Mouse (Mus musculus) limb, embryonic 14.5 days (tissue): ENCODE data around the gene Cxcr1. TPM values are rescaled to one million over a fixed set of nuclear protein-coding genes. Genes with fewer than 3 reads are reported as not detected.

ENCODE experiments used
- ATAC-seq: fragments of 200-750 bp; cut with Nextera tagmentation; 2 replicates; pipeline ENCODE4 v1.8.0; 2017; ENCODE audit warnings: low read depth, moderate number of reproducible peaks, moderate TSS enrichment; ENCODE audit not compliant: low FRiP score
- DNase-seq: peaks from one replicate; pipeline ENCODE4 v3.0.0-alpha.2; 2015; ENCODE audit warnings: low spot score
- H3K27ac ChIP-seq: fragments of 300-500 bp; sonication (generic); replicated peaks from 2 replicates; pipeline ENCODE4 v1.5.1; 2014; ENCODE audit warnings: low read depth, mild to moderate bottlenecking, low read length, moderate library complexity, mixed read lengths
- H3K27me3 ChIP-seq: fragments of 300-500 bp; sonication (generic); 2 replicates; pipeline ENCODE4 v1.6.1; 2014; ENCODE audit warnings: low read length, mixed read lengths; ENCODE audit not compliant: control insufficient read depth, insufficient read depth
- H3K36me3 ChIP-seq: fragments of 300-500 bp; sonication (generic); 2 replicates; pipeline ENCODE4 v1.6.1; 2014; ENCODE audit warnings: mild to moderate bottlenecking, low read length, moderate library complexity, mixed read lengths; ENCODE audit not compliant: control insufficient read depth, insufficient read depth
- H3K4me1 ChIP-seq: fragments of 300-500 bp; sonication (generic); 2 replicates; pipeline ENCODE4 v1.6.1; 2014; ENCODE audit warnings: antibody characterized with exemption, low read length, mixed read lengths; ENCODE audit not compliant: control insufficient read depth, insufficient read depth
- H3K4me2 ChIP-seq: fragments of 300-500 bp; sonication (generic); replicated peaks from 2 replicates; pipeline ENCODE4 v1.6.1; 2014; ENCODE audit warnings: low read depth, mild to moderate bottlenecking, low read length, moderate library complexity; ENCODE audit not compliant: severe bottlenecking
- H3K4me3 ChIP-seq: fragments of 300-500 bp; sonication (generic); replicated peaks from 2 replicates; pipeline ENCODE4 v1.5.1; 2014; ENCODE audit warnings: low read length
- H3K9ac ChIP-seq: fragments of 300-500 bp; sonication (generic); 2 replicates; pipeline ENCODE4 v1.6.1; 2014; ENCODE audit warnings: mild to moderate bottlenecking, low read depth, low read length, moderate library complexity; ENCODE audit not compliant: severe bottlenecking
- H3K9me3 ChIP-seq: fragments of 300-500 bp; sonication (generic); 2 replicates; pipeline ENCODE4 v1.6.1; 2016; ENCODE audit warnings: low read length; ENCODE audit not compliant: control insufficient read depth
- POLR2A ChIP-seq: fragments of 200-500 bp; IDR thresholded peaks from 2 replicates; pipeline ENCODE4 v1.8.0; 2012; ENCODE audit warnings: inconsistent platforms, mild to moderate bottlenecking, moderate library complexity, borderline replicate concordance; ENCODE audit not compliant: insufficient read depth, insufficient read length; ENCODE audit errors: extremely low read depth
- WGBS: fragments of 180-500 bp; shearing (Covaris S2); extraction: QIAGEN DNeasy Blood & Tissue Kit; methylation state at CpG from one replicate; pipeline ENCODE4 v1.1.7; 2014; 5-methylcytosine and 5-hydroxymethylcytosine counted together
- polyA plus RNA-seq, 2 experiments: library from polyadenylated mRNA; depleted of rRNA in 1 of 2; stranded (reverse) in 1 of 2; unstranded in 1 of 2; fragments of >200 nt; fragmentation: Nextera tagmentation in 1 of 2; extraction: Ambion mirVana in 1 of 2; gene quantifications; 2 replicates each; pipeline versions ENCODE4 v1.2.1 to v1.2.3; 2012 to 2014

The Cxcr1 gene
- polyA plus RNA-seq, 2 experiments, result not detected

GRCm38 (mm10) chr1:74181462-74181861, 13.0 kb downstream of the Cxcr1 start:
- Histone ChIP-seq H3K4me1 (no peaks in the 10 kb centered on the region), H3K4me3 (no peak overlapping the region), H3K27ac (no peak overlapping the region), H3K9ac (no peak overlapping the region), H3K27me3 (no peaks in the 10 kb centered on the region), H3K4me2 (no peak overlapping the region), H3K36me3 (no peaks in the 10 kb centered on the region), H3K9me3 (no peaks in the 10 kb centered on the region)
- DNase-seq (no peak), ATAC-seq (no peak)
- WGBS, result 44% methylated on average over 2 of the region's 2 CpGs
- no peak for TF ChIP-seq POLR2A

GRCm38 (mm10) chr1:74179624-74180408, 14.6 kb downstream of the Cxcr1 start:
- peak; percentile 51 for DNase-seq
- Histone ChIP-seq H3K9ac (no peak overlapping the region), H3K4me3 (no peak overlapping the region), H3K9me3 (no peaks in the 10 kb centered on the region), H3K27ac (0 out of 2 replicates have a peak overlapping the region, but pooled peaks have one; percentile 26), H3K36me3 (no peaks in the 10 kb centered on the region), H3K4me1 (no peaks in the 10 kb centered on the region), H3K27me3 (no peaks in the 10 kb centered on the region), H3K4me2 (no peak overlapping the region)
- no peak for TF ChIP-seq POLR2A
- WGBS, result 46% methylated on average over 9 of the region's 9 CpGs
- no peak for ATAC-seq

DNA sequence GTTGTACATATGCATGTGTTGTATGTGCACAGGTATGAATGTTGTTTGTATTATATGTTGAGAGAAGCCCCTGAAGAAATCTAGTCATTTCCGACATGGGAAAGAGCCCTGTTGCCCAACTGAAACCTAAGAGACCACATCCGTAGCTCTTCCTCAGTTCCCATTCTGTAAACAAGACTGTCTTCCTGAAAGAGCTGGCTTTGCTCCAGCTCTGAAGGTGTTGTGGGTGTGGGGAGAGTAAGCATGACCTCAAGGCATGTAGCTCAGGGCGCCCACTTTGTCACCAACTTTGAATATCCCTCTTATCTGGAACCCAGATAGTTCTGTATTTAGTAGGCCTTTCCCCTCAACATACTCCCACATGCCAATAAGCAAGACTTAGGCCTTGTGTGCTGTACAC, 15.8 kb downstream of the Cxcr1 start:
- Histone ChIP-seq H3K27me3 (no peaks in the 10 kb centered on the region), H3K36me3 (no peaks in the 10 kb centered on the region), H3K9ac (no peak overlapping the region), H3K4me3 (no peak overlapping the region), H3K9me3 (no peaks in the 10 kb centered on the region), H3K27ac (no peak overlapping the region), H3K4me2 (no peak overlapping the region), H3K4me1 (no peaks in the 10 kb centered on the region)
- no peak for ATAC-seq
- DNase-seq, result no peak
- no peak for TF ChIP-seq POLR2A
- WGBS, result 76% methylated on average over 3 of the region's 3 CpGs

- H3K9ac ChIP-seq, result no peak overlapping the region
- H3K9me3 ChIP-seq, result no peaks in the 10 kb centered on the region
- H3K27ac ChIP-seq, result no peak overlapping the region
- no peaks in the 10 kb centered on the region for H3K4me1 ChIP-seq
- TF ChIP-seq POLR2A, result no peak
- no peaks in the 10 kb centered on the region for H3K36me3 ChIP-seq
- H3K27me3 ChIP-seq, result no peaks in the 10 kb centered on the region
- no peak overlapping the region for H3K4me2 ChIP-seq
- DNase-seq, result no peak
- ATAC-seq, result no peak
- 83% methylated on average over 4 of the region's 4 CpGs for WGBS
- H3K4me3 ChIP-seq, result no peak overlapping the region
These were observed 18.7 kb downstream of the Cxcr1 start for GRCm38 (mm10) chr1:74175731-74176130.

- TF ChIP-seq POLR2A, result no peak
- no peaks in the 10 kb centered on the region for H3K27me3 ChIP-seq
- H3K9me3 ChIP-seq, result no peaks in the 10 kb centered on the region
- ATAC-seq, result no peak
- no peak overlapping the region for H3K27ac ChIP-seq
- no peaks in the 10 kb centered on the region for H3K4me1 ChIP-seq
- WGBS, result 75% methylated on average over 3 of the region's 3 CpGs
- H3K4me3 ChIP-seq, result no peak overlapping the region
- no peak for DNase-seq
- H3K4me2 ChIP-seq, result no peak overlapping the region
- no peaks in the 10 kb centered on the region for H3K36me3 ChIP-seq
- H3K9ac ChIP-seq, result no peak overlapping the region
These were observed 21.7 kb downstream of the Cxcr1 start for GRCm38 (mm10) chr1:74172722-74173121.
